23 mouse cellular contexts compared by ENCODE assay signal in genomic region chr9:68617116-68617515, GRCm38 (mm10).
"Had no signal": no experiment of that assay in that cellular context is flagged by ENCODE, and none has a peak within 500 bp of the region (broad histone marks: within the 10 kb centered on the region; RNA-seq: fewer than 3 reads in every experiment).

No protein-coding gene starts in this region.

- H3K9me3 ChIP-seq: heart, embryonic 10.5 days; heart, embryonic 12.5 days; hindbrain, embryonic 12.5 days; intestine, embryonic 15.5 days; limb, embryonic 13.5 days; limb, embryonic 15.5 days; liver, embryonic 12.5 days had no signal

- H3K36me3 ChIP-seq: heart, embryonic 10.5 days; heart, embryonic 12.5 days; hindbrain, embryonic 12.5 days; intestine, embryonic 15.5 days; limb, embryonic 13.5 days; limb, embryonic 15.5 days; liver, embryonic 12.5 days had no signal

- H3K4me2 ChIP-seq: heart, embryonic 12.5 days; hindbrain, embryonic 12.5 days; hindbrain, embryonic 14.5 days; intestine, embryonic 15.5 days; limb, embryonic 13.5 days; limb, embryonic 15.5 days; liver, embryonic 12.5 days had no signal

- H3K4me3 ChIP-seq: heart, embryonic 10.5 days; heart, embryonic 12.5 days; hindbrain, embryonic 12.5 days; intestine, embryonic 15.5 days; limb, embryonic 13.5 days; limb, embryonic 15.5 days; liver, embryonic 12.5 days had no signal

- H3K27ac ChIP-seq: heart, embryonic 10.5 days; hindbrain, embryonic 12.5 days; hindbrain, embryonic 14.5 days; intestine, embryonic 15.5 days; limb, embryonic 13.5 days; limb, embryonic 15.5 days; liver, embryonic 12.5 days; liver, embryonic 14.5 days had no signal

- H3K27me3 ChIP-seq: heart, embryonic 12.5 days; hindbrain, embryonic 12.5 days; intestine, embryonic 15.5 days; limb, embryonic 13.5 days; limb, embryonic 15.5 days; liver, embryonic 12.5 days had no signal

- H3K9ac ChIP-seq: heart, embryonic 12.5 days; hindbrain, embryonic 12.5 days; hindbrain, embryonic 14.5 days; intestine, embryonic 15.5 days; limb, embryonic 13.5 days; limb, embryonic 15.5 days; liver, embryonic 12.5 days; liver, embryonic 14.5 days had no signal

- H3K4me1 ChIP-seq: heart, embryonic 10.5 days; heart, embryonic 12.5 days; intestine, embryonic 15.5 days; limb, embryonic 13.5 days; limb, embryonic 15.5 days; liver, embryonic 12.5 days had no signal

- DNase-seq: gastrocnemius, postnatal 14 days; gastrocnemius, postnatal 36 days; heart, adult 18-20 months; heart, postnatal 10 days; kidney, adult 18-20 months; kidney, adult 8-10 months; kidney, postnatal 10 days; kidney, postnatal 36 days; layer of hippocampus, adult 9-11 months; layer of hippocampus, postnatal 36 days; left cerebral cortex, postnatal 4 days had no signal

- ATAC-seq: hindbrain, embryonic 16.5 days; inflammation-experienced regulatory T-cells, adult 6 months; intestine, embryonic 15.5 days; intestine, postnatal 0 days; liver, embryonic 12.5 days had no signal
